19 mouse cellular contexts compared by ENCODE assay signal in genomic region chr11:86769884-86770283, GRCm38 (mm10). TPM values are rescaled to one million over a fixed set of nuclear protein-coding genes. Genes with fewer than 3 reads are reported as not detected.
A peak's percentile ranks its signal among the peaks of the same experiment; 100 is the strongest.
DNase-seq lines count a peak whose midpoint lies in the region; ATAC-seq and TF ChIP-seq lines count a peak whose summit lies in the region.
"Had no signal": no experiment of that assay in that cellular context is flagged by ENCODE, and none has a peak within 500 bp of the region (broad histone marks: within the 10 kb centered on the region; RNA-seq: fewer than 3 reads in every experiment).

No protein-coding gene starts in this region.

- H3K9me3 ChIP-seq in kidney, embryonic 16.5 days (ENCODE audit: low read length): no peaks in the 10 kb centered on the region
- no peaks in the 10 kb centered on the region for H3K9me3 ChIP-seq in lung, embryonic 14.5 days (ENCODE audit: low read depth, low read length)
- H3K9me3 ChIP-seq: embryonic facial prominence, embryonic 12.5 days; forebrain, embryonic 15.5 days; G1E; heart, embryonic 12.5 days had no signal

- no peaks in the 10 kb centered on the region for H3K4me1 ChIP-seq in kidney, embryonic 16.5 days (ENCODE audit: insufficient read depth, low read length)
- no peaks in the 10 kb centered on the region for H3K4me1 ChIP-seq in lung, embryonic 14.5 days (ENCODE audit: insufficient read depth)
- H3K4me1 ChIP-seq: embryonic facial prominence, embryonic 12.5 days; forebrain, embryonic 15.5 days; heart, embryonic 12.5 days had no signal

- no peak overlapping the region for H3K27ac ChIP-seq in kidney, embryonic 16.5 days (ENCODE audit: low read length)
- no peak overlapping the region for H3K27ac ChIP-seq in lung, embryonic 14.5 days (ENCODE audit: low read depth)
- H3K27ac ChIP-seq: embryonic facial prominence, embryonic 12.5 days; forebrain, embryonic 15.5 days had no signal

- no peak overlapping the region for H3K9ac ChIP-seq in kidney, embryonic 16.5 days (replicated peaks; ENCODE audit: low read length)
- H3K9ac ChIP-seq in lung, embryonic 14.5 days: no peak overlapping the region
- H3K9ac ChIP-seq: embryonic facial prominence, embryonic 12.5 days; forebrain, embryonic 15.5 days; heart, embryonic 12.5 days had no signal

- H3K36me3 ChIP-seq in kidney, embryonic 16.5 days (ENCODE audit: insufficient read depth, low read length): peaks cover 26% of the 10 kb centered on the region; the same call in 1 of the 2 replicates
- H3K36me3 ChIP-seq in lung, embryonic 14.5 days (ENCODE audit: insufficient read depth): peaks cover 49% of the 10 kb centered on the region

- TF ChIP-seq CTCF in lung, embryonic 14.5 days (IDR thresholded peaks at IDR 0.05; ENCODE audit: low read depth): no peak

- H3K4me3 ChIP-seq in kidney, embryonic 16.5 days (ENCODE audit: low read length): no peak overlapping the region
- H3K4me3 ChIP-seq in lung, embryonic 14.5 days (ENCODE audit: low read depth, low read length): no peak overlapping the region
- H3K4me3 ChIP-seq: embryonic facial prominence, embryonic 12.5 days; forebrain, embryonic 15.5 days; heart, embryonic 12.5 days had no signal

- DNase-seq in gastrocnemius, adult 18-20 months (ENCODE audit: low spot score): peak; percentile 24
- DNase-seq in gastrocnemius, postnatal 10 days: no peak
- peak; percentile 34 for DNase-seq in kidney, postnatal 10 days
- DNase-seq in lung, embryonic 14.5 days: peak; percentile 36
- no peak for DNase-seq in lung, postnatal 4 days
- no peak for DNase-seq in urinary bladder, postnatal 10 days (ENCODE audit: low spot score)
- DNase-seq: adrenal gland, adult 8-10 months; adrenal gland, postnatal 36 days; B cell, adult 2 months; cerebellum, adult 9-10 months; cerebellum, postnatal 25 days; gastrocnemius, postnatal 14 days; heart, postnatal 36 days had no signal

- no peaks in the 10 kb centered on the region for H3K27me3 ChIP-seq in kidney, embryonic 16.5 days (ENCODE audit: insufficient read depth, low read length)
- no peaks in the 10 kb centered on the region for H3K27me3 ChIP-seq in lung, embryonic 14.5 days (ENCODE audit: insufficient read depth, low read length)
- H3K27me3 ChIP-seq: embryonic facial prominence, embryonic 12.5 days; forebrain, embryonic 15.5 days; heart, embryonic 12.5 days had no signal

- ATAC-seq in kidney, embryonic 16.5 days (ENCODE audit: low FRiP score, low TSS enrichment): no peak
- ATAC-seq in lung, embryonic 14.5 days (ENCODE audit: insufficient read depth): no peak
- ATAC-seq: CD4-positive, CD25-positive, alpha-beta regulatory T cell, adult 4 months; forebrain, embryonic 15.5 days had no signal

- H3K4me2 ChIP-seq in kidney, embryonic 16.5 days (replicated peaks; ENCODE audit: low read depth, low read length): no peak overlapping the region
- H3K4me2 ChIP-seq in lung, embryonic 14.5 days: no peak overlapping the region
- H3K4me2 ChIP-seq: embryonic facial prominence, embryonic 12.5 days; forebrain, embryonic 15.5 days; heart, embryonic 12.5 days had no signal

- 79% methylated on average over 4 of the region's 4 CpGs for WGBS in kidney, embryonic 16.5 days
- 73% methylated on average over 4 of the region's 4 CpGs for WGBS in lung, embryonic 14.5 days

RNA-seq across cellular contexts. Expression of gene Cltc, which starts 12.5 kb away (rescaled TPM):
- 100 to 1,000 TPM; 123 to 132 TPM for total RNA-seq in gastrocnemius, adult 18-20 months (2021)
- total RNA-seq in gastrocnemius, postnatal 10 days (2021): 100 to 1,000 TPM; 144 to 179 TPM
- polyA plus RNA-seq in kidney, embryonic 16.5 days (2015; fragmentation: Nextera tagmentation; extraction: Ambion mirVana): 174 and 186 TPM in 2 replicates
- 179 and 186 TPM in 2 replicates for polyA plus RNA-seq in lung, embryonic 14.5 days (2014; fragmentation: Nextera tagmentation; extraction: Ambion mirVana)

RNA-seq across cellular contexts. Expression of gene Dhx40, which starts 37.7 kb away (rescaled TPM):
- 10 to 100 TPM; 12.4 to 13.6 TPM for total RNA-seq in gastrocnemius, adult 18-20 months (2021)
- 10 to 100 TPM; 12.9 to 14.2 TPM for total RNA-seq in gastrocnemius, postnatal 10 days (2021)
- 37.8 and 38.4 TPM in 2 replicates for polyA plus RNA-seq in kidney, embryonic 16.5 days (2015; fragmentation: Nextera tagmentation; extraction: Ambion mirVana)
- 29.9 and 32.4 TPM in 2 replicates for polyA plus RNA-seq in lung, embryonic 14.5 days (2014; fragmentation: Nextera tagmentation; extraction: Ambion mirVana)

Comparison
In these comparisons a context has a peak if more than half of its experiments do, and no peak if none do; other contexts are left out.
1. DNase-seq: peak in gastrocnemius, adult 18-20 months (single experiment), kidney, postnatal 10 days (single experiment) and lung, embryonic 14.5 days (single experiment); none in gastrocnemius, postnatal 10 days (single experiment), lung, postnatal 4 days (0 of 2) and urinary bladder, postnatal 10 days (single experiment).